Mouse (Mus musculus) kidney, adult 2 months (tissue): ENCODE results near the gene Ahdc1. TPM values are rescaled to one million over a fixed set of nuclear protein-coding genes. Genes with fewer than 3 reads are reported as not detected.

Source experiments
- DNase-seq: peaks from one replicate; pipeline ENCODE4 v3.0.0; 2021
- H3K27ac ChIP-seq: fragments of 200-500 bp; 2 replicates; pipeline ENCODE4 v1.5.1; 2012; ENCODE audit warnings: low read depth, low read length, control low read depth, inconsistent platforms; ENCODE audit not compliant: insufficient read depth
- H3K27me3 ChIP-seq: fragments of 200-500 bp; replicated peaks from 2 replicates; pipeline ENCODE4 v1.6.1; 2012; ENCODE audit warnings: mild to moderate bottlenecking, moderate library complexity, low read length, inconsistent platforms; ENCODE audit not compliant: control insufficient read depth, insufficient read depth
- H3K36me3 ChIP-seq: fragments of 200-500 bp; 2 replicates; pipeline ENCODE4 v1.6.1; 2012; ENCODE audit warnings: mild to moderate bottlenecking, moderate library complexity, low read length, inconsistent platforms; ENCODE audit not compliant: control insufficient read depth, insufficient read depth
- H3K4me1 ChIP-seq: fragments of 200-500 bp; 2 replicates; pipeline ENCODE4 v1.6.1; 2011; ENCODE audit warnings: low read length; ENCODE audit not compliant: control insufficient read depth, insufficient read depth
- H3K4me3 ChIP-seq: fragments of 200-500 bp; 2 replicates; pipeline ENCODE4 v1.5.1; 2011; ENCODE audit warnings: mild to moderate bottlenecking, low read depth, low read length, control low read depth; ENCODE audit not compliant: insufficient read depth
- CTCF ChIP-seq: fragments of 200-500 bp; conservative IDR thresholded peaks from 2 replicates; pipeline ENCODE4 v1.5.1; 2011; ENCODE audit warnings: low read depth, mild to moderate bottlenecking, control low read depth, low read length, moderate library complexity, mixed read lengths; ENCODE audit not compliant: insufficient read depth, insufficient read length
- POLR2A ChIP-seq: fragments of 200-500 bp; IDR thresholded peaks from one replicate; pipeline ENCODE4 v1.6.1; 2011; ENCODE audit warnings: low read depth, low read length, control low read depth
- WGBS: fragments of 180-500 bp; shearing (Covaris S2); methylation state at CpG from one replicate; pipeline ENCODE4 v1.1.7; 2018; 5-methylcytosine and 5-hydroxymethylcytosine counted together
- polyA plus RNA-seq: library from polyadenylated mRNA; depleted of rRNA; stranded (reverse); fragments of >200 nt; gene quantifications from 2 replicates; pipeline ENCODE4 v1.2.3, GENCODE M21; 2012

Ahdc1 gene
- polyA plus RNA-seq, 1 experiment = 22.2 TPM

DNA sequence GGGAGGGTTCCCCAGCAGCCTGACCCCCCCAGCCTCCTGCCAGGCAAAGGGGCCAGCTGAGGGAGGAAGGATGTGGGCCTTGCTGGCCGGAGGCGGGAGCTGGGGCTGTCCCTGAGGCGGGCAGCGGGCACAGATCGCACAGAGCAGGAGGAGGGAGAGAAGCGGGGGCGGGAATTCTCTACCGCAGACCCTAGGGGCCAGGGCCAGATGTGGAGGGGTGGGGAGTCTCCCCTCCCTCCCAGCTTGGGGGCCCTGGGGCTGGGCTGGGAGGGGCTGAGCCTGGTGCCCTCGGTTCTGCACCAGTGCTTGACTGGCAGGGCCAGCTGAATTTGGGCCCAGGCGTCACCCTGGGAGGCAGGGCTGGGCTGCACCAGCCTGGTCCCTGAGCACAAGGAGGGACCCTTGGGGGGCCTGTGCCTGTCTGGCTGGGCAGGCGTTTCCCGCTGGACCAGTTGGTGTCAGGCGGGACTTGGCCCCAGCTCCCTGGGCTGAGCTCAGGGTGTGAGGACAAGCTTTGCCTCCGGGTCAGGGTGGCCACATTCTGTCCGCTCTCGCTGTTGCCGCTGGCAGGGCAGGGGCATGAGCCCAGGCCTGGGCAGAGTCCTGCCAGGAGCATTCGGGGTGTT lies 2.3 kb downstream of the Ahdc1 start:
- no peak for TF ChIP-seq POLR2A
- no peak for TF ChIP-seq CTCF

GRCm38 (mm10) chr4:133014088-133014487 lies 3.0 kb downstream of the Ahdc1 start:
- Histone ChIP-seq H3K4me1 (peaks cover 25% of the 10 kb centered on the region), H3K4me3 (no peak overlapping the region), H3K36me3 (no peaks in the 10 kb centered on the region), H3K27me3 (no peaks in the 10 kb centered on the region), H3K27ac (no peak overlapping the region)
- 30% methylated on average over 5 of the region's 5 CpGs for WGBS
- DNase-seq = no peak
- no peak for TF ChIP-seq CTCF
- no peak for TF ChIP-seq POLR2A

More for the DNA sequence above, 2.3 kb downstream of the Ahdc1 start:
- Histone ChIP-seq H3K27ac (peak overlapping the region; percentile 80), H3K27me3 (no peaks in the 10 kb centered on the region), H3K4me3 (peak overlapping the region; percentile 89), H3K36me3 (no peaks in the 10 kb centered on the region), H3K4me1 (peaks cover 25% of the 10 kb centered on the region)
- WGBS = under 1% methylated on average over 17 of the region's 18 CpGs
- DNase-seq = peak; percentile 87

DNA sequence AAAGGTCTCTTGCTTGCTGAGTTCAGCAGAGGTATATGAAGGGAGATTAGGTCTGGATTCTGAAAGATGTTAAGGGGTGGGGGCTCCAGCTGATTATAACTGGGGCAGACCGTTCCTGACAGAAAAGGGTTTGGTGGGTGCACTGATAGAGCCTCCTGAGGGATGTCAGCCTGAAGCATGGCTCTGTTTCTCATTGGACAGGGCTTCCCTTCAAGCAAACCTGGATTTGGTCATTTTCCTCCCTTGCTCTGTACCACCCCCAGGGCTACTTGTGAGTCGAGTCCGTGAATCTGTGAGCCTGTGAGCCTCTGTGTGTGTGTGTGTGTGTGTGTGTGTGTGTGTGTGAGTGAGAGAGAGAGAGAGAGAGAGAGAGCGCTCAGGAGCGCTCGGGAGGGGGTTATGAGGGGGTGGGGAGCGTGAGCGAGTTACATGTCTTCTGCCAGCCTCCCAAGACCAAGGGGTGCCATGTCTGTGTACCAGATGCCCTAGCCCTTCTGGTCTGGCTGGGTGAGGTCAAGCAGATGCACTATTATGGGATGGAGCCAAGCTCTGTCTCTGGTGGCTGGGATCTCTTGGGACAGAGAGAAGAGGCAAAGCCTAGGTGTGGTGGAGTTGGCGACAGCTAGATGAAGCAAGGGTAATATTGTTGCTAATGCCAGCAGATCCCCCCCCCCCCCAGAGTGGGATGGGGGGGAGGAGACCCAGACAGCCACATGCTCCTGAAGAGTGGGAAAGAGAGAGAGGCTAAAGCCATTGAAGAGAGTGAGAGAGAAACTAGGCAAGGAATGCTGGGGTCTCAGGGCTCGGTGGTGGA lies 4.0 kb downstream of the Ahdc1 start:
- 34% methylated on average over 10 of the region's 10 CpGs for WGBS
- TF ChIP-seq POLR2A (no peak), CTCF (no peak)
- DNase-seq = no peak
- Histone ChIP-seq H3K36me3 (no peaks in the 10 kb centered on the region), H3K27me3 (no peaks in the 10 kb centered on the region), H3K4me1 (peaks cover 25% of the 10 kb centered on the region), H3K27ac (no peak overlapping the region), H3K4me3 (no peak overlapping the region)

GRCm38 (mm10) chr4:133015710-133016651 lies 4.9 kb downstream of the Ahdc1 start:
- Histone ChIP-seq H3K36me3 (no peaks in the 10 kb centered on the region), H3K27me3 (no peaks in the 10 kb centered on the region), H3K4me3 (no peak overlapping the region), H3K4me1 (peaks cover 25% of the 10 kb centered on the region), H3K27ac (0 out of 2 replicates have a peak overlapping the region, but pooled peaks have one; percentile 14)
- 31% methylated on average over 9 of the region's 9 CpGs for WGBS
- TF ChIP-seq POLR2A = no peak
- TF ChIP-seq CTCF = no peak; the same call in 1 of the 2 replicates
- no peak for DNase-seq

GRCm38 (mm10) chr4:133016677-133017415 lies 5.8 kb downstream of the Ahdc1 start:
- no peaks in the 10 kb centered on the region for H3K36me3 ChIP-seq
- no peak for TF ChIP-seq POLR2A
- TF ChIP-seq CTCF = no peak
- DNase-seq = peak; percentile 57
- no peaks in the 10 kb centered on the region for H3K27me3 ChIP-seq
- 32% methylated on average over 4 of the region's 4 CpGs for WGBS
- no peak overlapping the region for H3K4me3 ChIP-seq
- peak overlapping the region; percentile 26; the same call in 1 of the 2 replicates for H3K27ac ChIP-seq
- peaks cover 25% of the 10 kb centered on the region for H3K4me1 ChIP-seq

GRCm38 (mm10) chr4:133017597-133018262 lies 6.7 kb downstream of the Ahdc1 start:
- TF ChIP-seq CTCF = no peak
- TF ChIP-seq POLR2A = no peak
- Histone ChIP-seq H3K4me3 (no peak overlapping the region), H3K27ac (no peak overlapping the region; the same call in 1 of the 2 replicates), H3K27me3 (no peaks in the 10 kb centered on the region), H3K4me1 (peaks cover 29% of the 10 kb centered on the region), H3K36me3 (no peaks in the 10 kb centered on the region)
- 58% methylated on average over 6 of the region's 6 CpGs for WGBS
- no peak for DNase-seq
